Mouse (Mus musculus) spleen, postnatal 10 days (tissue): ENCODE measurements around the gene Sp7.
A peak's percentile ranks its signal among the peaks of the same experiment; 100 is the strongest.

ENCODE experiments used
- DNase-seq, 2 experiments: peaks; one replicate each; pipeline ENCODE4 v3.0.0; 2021 to 2022; ENCODE audit warnings: low spot score in 2 of 2

The Sp7 gene

DNA sequence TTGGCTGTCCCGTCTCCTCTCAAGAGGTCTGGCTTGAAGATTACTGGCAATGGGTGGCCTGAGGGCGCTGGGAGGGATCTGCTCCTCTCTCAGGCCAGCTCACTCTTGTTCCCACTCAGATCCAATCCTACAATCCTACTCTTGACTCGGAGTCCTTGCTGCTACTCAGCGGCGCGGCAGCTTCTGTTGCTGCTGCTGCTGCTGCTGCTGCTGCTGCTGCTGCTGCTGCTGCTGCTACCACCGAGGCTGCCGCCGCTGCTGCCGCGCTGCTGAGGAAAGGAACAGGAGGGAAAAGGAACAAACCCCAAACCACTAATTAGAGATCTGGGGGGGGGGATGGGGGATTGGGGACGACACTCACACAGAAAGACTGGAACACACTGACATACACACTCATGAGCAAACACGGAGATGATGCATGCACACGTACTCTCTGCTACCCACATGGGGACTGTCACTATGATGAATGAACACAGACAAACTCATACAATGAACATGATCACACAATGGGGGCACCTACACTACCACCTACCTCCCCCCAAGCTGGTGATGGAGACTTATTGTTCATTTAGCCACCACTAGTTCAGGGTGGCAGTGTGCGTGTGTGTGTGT, at the start of gene Sp7:
Sp7 (minus strand) TSS at position 450 of the 612 bp plus-strand sequence.
- no peak for DNase-seq

- DNase-seq, result no peak
These were observed 46.7 kb upstream of the Sp7 start for GRCm38 (mm10) chr15:102413687-102414086.

DNA sequence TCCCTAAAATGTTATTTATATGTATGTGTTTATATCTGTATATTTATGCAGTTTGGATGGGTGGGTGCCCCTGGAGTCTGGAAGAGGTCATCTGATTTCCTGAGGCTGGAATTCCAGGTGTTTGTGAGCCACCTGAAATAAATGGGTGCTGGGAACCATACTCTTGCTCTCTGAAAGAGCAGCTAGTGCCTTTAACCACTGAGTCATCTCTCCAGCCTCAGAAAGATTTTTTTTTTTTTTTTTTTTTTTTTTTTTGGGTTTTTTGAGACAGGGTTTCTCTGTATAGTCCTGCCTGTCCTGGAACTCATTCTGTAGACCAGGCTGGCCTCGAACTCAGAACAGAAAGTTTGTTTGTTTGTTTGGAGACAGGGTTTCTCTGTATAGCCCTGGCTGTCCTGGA, 44.1 kb upstream of the Sp7 start:
- no peak for DNase-seq

- DNase-seq, result no peak
These were observed 42.3 kb upstream of the Sp7 start for GRCm38 (mm10) chr15:102409286-102409685.

DNA sequence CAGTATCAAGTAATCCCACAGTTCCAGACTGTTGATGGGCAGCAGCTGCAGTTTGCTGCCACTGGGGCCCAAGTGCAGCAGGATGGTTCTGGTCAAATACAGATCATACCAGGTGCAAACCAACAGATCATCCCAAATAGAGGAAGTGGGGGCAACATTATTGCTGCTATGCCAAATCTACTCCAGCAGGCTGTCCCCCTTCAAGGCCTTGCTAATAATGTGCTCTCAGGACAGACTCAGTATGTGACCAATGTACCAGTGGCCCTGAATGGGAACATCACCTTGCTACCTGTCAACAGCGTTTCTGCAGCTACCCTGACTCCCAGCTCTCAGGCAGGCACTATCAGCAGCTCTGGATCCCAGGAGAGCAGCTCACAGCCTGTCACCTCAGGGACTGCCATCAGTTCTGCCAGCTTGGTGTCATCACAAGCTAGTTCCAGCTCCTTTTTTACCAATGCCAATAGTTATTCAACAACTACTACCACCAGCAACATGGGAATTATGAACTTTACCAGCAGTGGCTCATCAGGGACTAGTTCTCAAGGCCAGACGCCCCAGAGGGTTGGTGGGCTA, 41.7 kb upstream of the Sp7 start:
- DNase-seq, result no peak

GRCm38 (mm10) chr15:102407681-102408557, 40.9 kb upstream of the Sp7 start:
- no peak for DNase-seq

GRCm38 (mm10) chr15:102406912-102407580, 40.1 kb upstream of the Sp7 start:
- DNase-seq, result no peak

- peak; percentile 72 to 86 for DNase-seq
These were observed 39.4 kb upstream of the Sp7 start for GRCm38 (mm10) chr15:102406196-102406911.

- peak; percentile 94 to 98 for DNase-seq
These were observed 38.7 kb upstream of the Sp7 start, which contains the start of gene Sp1 for GRCm38 (mm10) chr15:102405489-102406195. Gene Sp1 (plus strand): TSS chr15:102406143.

DNA sequence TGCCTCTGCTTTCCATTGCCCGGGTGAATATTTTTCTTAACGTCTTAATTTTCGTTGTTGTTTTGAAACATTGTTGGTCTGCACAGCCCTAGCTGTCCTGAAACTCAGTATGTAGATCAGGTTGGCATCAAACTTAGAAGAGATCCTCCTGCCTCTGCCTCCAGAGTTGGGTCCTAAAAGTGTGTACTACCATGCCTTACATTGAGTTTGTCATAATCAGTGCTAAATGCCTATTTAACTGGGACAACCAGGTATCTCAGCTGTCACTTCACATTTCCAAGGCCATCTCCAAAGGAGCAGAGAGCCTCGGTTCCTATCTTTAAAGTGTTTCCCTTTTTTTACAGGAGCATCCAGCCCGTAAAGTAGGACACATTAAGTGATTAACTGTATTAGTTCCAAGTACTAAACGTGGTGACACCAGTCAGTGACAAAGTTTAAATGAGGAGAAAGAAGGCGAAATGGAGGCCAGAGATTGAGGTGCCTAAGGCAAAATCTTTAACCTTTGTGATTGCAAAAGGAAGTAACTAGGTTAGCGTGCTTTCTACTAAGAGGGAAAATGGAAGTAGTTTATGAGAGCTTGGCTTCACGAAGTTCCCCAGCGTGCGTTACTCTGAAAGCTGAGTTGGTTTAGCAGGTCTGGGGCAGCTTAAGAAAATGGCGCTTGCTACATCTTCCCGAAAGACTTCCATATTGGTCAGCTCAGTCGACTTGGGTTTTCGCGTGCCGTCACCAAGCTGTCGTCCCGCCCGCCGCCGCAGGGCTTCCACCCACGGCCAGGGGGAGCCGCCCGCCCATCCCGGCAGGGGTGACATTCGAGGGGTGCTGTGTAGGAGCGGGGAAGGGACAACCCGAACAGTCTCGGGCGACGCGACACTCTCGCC, 37.9 kb upstream of the Sp7 start:
- DNase-seq, result peak in 1 of 2 experiments; percentile 95

DNA sequence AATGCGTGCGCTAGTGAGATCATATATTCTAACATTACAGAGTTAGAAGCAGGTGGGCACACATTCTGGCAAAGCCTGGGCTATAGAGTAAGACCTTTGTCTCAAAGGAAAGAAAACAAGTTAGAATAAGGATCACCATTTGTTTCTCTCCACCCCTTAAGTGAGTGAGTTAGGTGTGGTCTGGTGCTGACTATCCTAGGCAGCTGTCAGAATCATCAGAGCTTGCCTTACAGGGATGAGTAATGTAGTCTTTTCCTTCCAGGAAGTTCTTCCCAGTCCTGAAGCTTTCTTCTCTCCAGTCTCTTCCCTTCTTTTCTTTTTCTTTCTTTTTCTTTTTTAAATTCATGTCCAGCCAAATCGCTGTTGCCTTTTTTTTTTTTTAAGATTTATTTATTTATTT, 35.2 kb upstream of the Sp7 start:
- DNase-seq, result no peak

- no peak for DNase-seq
These were observed 34.3 kb upstream of the Sp7 start for GRCm38 (mm10) chr15:102401278-102401677.

- DNase-seq, result no peak
These were observed 33.6 kb upstream of the Sp7 start for GRCm38 (mm10) chr15:102400476-102401045.

GRCm38 (mm10) chr15:102399229-102400221, 32.5 kb upstream of the Sp7 start:
- peak; percentile 77 to 84 for DNase-seq

GRCm38 (mm10) chr15:102398629-102399028, 31.6 kb upstream of the Sp7 start:
- no peak for DNase-seq

- DNase-seq, result no peak
These were observed 28.1 kb upstream of the Sp7 start for GRCm38 (mm10) chr15:102395061-102395460.

GRCm38 (mm10) chr15:102393584-102394014, 26.6 kb upstream of the Sp7 start:
- no peak for DNase-seq

DNA sequence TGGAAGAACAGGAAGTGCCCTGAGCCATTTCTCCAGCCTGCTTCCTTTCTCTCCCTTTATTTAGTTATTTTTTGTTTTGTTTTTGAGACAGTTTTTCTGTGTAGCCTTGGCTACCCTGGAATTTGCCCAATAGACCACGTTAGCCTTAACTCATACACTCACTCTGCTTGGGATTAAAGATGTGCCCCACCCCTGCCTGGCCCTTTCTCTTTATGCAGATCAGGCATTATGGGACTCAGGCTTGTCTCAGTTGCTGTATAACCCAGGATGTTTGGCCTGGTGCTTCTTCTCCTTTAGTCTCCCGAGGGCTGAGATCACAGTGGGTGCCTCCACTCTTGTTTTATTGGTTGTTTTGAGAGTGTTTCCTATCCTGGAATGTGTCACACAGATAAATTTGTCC, 25.5 kb upstream of the Sp7 start:
- no peak for DNase-seq
